22 mouse cellular contexts compared by ENCODE assay signal in genomic region chr1:159440770-159441169, GRCm38 (mm10).
DNase-seq lines count a peak whose midpoint lies in the region; ATAC-seq and TF ChIP-seq lines count a peak whose summit lies in the region.
"Had no signal": no experiment of that assay in that cellular context is flagged by ENCODE, and none has a peak within 500 bp of the region (broad histone marks: within the 10 kb centered on the region; RNA-seq: fewer than 3 reads in every experiment).

No protein-coding gene starts in this region.

- peak; percentile 73 for ATAC-seq in liver, embryonic 13.5 days (ENCODE audit: low read depth)
- ATAC-seq in stomach, postnatal 0 days (ENCODE audit: low FRiP score, low TSS enrichment) = peak; percentile 74
- ATAC-seq: activated CD4-positive, CD25-positive, alpha-beta regulatory T cell, adult 4 months; forebrain, embryonic 13.5 days; forebrain, embryonic 16.5 days had no signal

- H3K9me3 ChIP-seq in liver, embryonic 13.5 days (replicated peaks) = no peaks in the 10 kb centered on the region
- H3K9me3 ChIP-seq in stomach, postnatal 0 days (ENCODE audit: control insufficient read depth, low read length) = no peaks in the 10 kb centered on the region
- H3K9me3 ChIP-seq: forebrain, embryonic 10.5 days; forebrain, embryonic 13.5 days; hindbrain, embryonic 10.5 days; hindbrain, embryonic 13.5 days had no signal

- peak; percentile 44 for DNase-seq in heart, adult 11 months
- no peak for DNase-seq in heart, postnatal 14 days
- DNase-seq in lung, postnatal 10 days = peak; percentile 3
- no peak for DNase-seq in lung, postnatal 14 days
- no peak for DNase-seq in liver, embryonic 13.5 days
- DNase-seq in stomach, postnatal 0 days (ENCODE audit: low spot score) = no peak
- no peak for DNase-seq in ovary, postnatal 10 days (ENCODE audit: low spot score)
- DNase-seq: adrenal gland, adult 8-10 months; adrenal gland, postnatal 25 days; cerebellum, adult 11-12 months; cerebellum, adult 8-10 months; cerebellum, postnatal 10 days; gastrocnemius, postnatal 10 days; gastrocnemius, postnatal 36 days; heart, postnatal 36 days had no signal

- H3K27me3 ChIP-seq in liver, embryonic 13.5 days = no peaks in the 10 kb centered on the region
- no peaks in the 10 kb centered on the region for H3K27me3 ChIP-seq in stomach, postnatal 0 days (ENCODE audit: control insufficient read depth, insufficient read depth, low read length)
- H3K27me3 ChIP-seq: forebrain, embryonic 13.5 days; hindbrain, embryonic 13.5 days had no signal

- no peak for TF ChIP-seq CTCF in stomach, postnatal 0 days (IDR thresholded peaks at IDR 0.05; ENCODE audit: low read depth)

- no peak overlapping the region for H3K4me3 ChIP-seq in liver, embryonic 13.5 days (replicated peaks)
- no peak overlapping the region for H3K4me3 ChIP-seq in stomach, postnatal 0 days (ENCODE audit: low read depth, low read length)
- H3K4me3 ChIP-seq: forebrain, embryonic 10.5 days; forebrain, embryonic 13.5 days; hindbrain, embryonic 10.5 days; hindbrain, embryonic 13.5 days had no signal

- no peak overlapping the region for H3K4me2 ChIP-seq in liver, embryonic 13.5 days
- H3K4me2 ChIP-seq in stomach, postnatal 0 days (replicated peaks; ENCODE audit: low read depth) = no peak overlapping the region
- H3K4me2 ChIP-seq: forebrain, embryonic 13.5 days; heart, embryonic 11.5 days; hindbrain, embryonic 13.5 days had no signal

- H3K27ac ChIP-seq in liver, embryonic 13.5 days = no peak overlapping the region
- H3K27ac ChIP-seq in stomach, postnatal 0 days (replicated peaks) = no peak overlapping the region
- H3K27ac ChIP-seq: forebrain, embryonic 10.5 days; forebrain, embryonic 13.5 days; hindbrain, embryonic 10.5 days; hindbrain, embryonic 13.5 days had no signal

- intact Hi-C loops in heart, postnatal 14 days (cut with DNase I) = no loop called here

- no peak overlapping the region for H3K9ac ChIP-seq in liver, embryonic 13.5 days
- no peak overlapping the region for H3K9ac ChIP-seq in stomach, postnatal 0 days (ENCODE audit: low read length)
- H3K9ac ChIP-seq: forebrain, embryonic 13.5 days; hindbrain, embryonic 13.5 days had no signal

- no peak for TF ChIP-seq EP300 in stomach, postnatal 0 days (optimal IDR thresholded peaks at IDR 0.05)

- H3K36me3 ChIP-seq in liver, embryonic 13.5 days = no peaks in the 10 kb centered on the region
- no peaks in the 10 kb centered on the region for H3K36me3 ChIP-seq in stomach, postnatal 0 days (ENCODE audit: control insufficient read depth, insufficient read depth, low read length)
- H3K36me3 ChIP-seq: forebrain, embryonic 10.5 days; hindbrain, embryonic 10.5 days; hindbrain, embryonic 13.5 days had no signal

- H3K4me1 ChIP-seq in liver, embryonic 13.5 days (replicated peaks) = 0 out of 2 replicates have a peak, but pooled peaks cover 3% of the 10 kb centered on the region
- H3K4me1 ChIP-seq in stomach, postnatal 0 days (replicated peaks; ENCODE audit: control insufficient read depth, insufficient read depth) = no peaks in the 10 kb centered on the region
- H3K4me1 ChIP-seq: hindbrain, embryonic 10.5 days had no signal

- 21% methylated on average over 1 of the region's 1 CpGs for WGBS in liver, embryonic 13.5 days (ENCODE audit: insufficient replicate concordance)
- WGBS in stomach, postnatal 0 days = 25% methylated on average over 1 of the region's 1 CpGs

Comparison
In these comparisons a context has a peak if more than half of its experiments do, and no peak if none do; other contexts are left out.
1. DNase-seq: peak in heart, adult 11 months (single experiment) and lung, postnatal 10 days (single experiment); none in heart, postnatal 14 days (0 of 2), lung, postnatal 14 days (single experiment), liver, embryonic 13.5 days (single experiment), stomach, postnatal 0 days (single experiment) and ovary, postnatal 10 days (single experiment).